Mouse (Mus musculus) right cerebral cortex, postnatal 4 days (tissue): ENCODE data around the gene Gstm3.
"Not testable (repeated sequence)": the region's sequence is repeated elsewhere in the genome, so short reads cannot be mapped to it uniquely, and the experiment has no call there.

ENCODE experiments used
- DNase-seq: peaks from one replicate; pipeline ENCODE4 v3.0.0-alpha.2; 2022

Gene Gstm3

DNA sequence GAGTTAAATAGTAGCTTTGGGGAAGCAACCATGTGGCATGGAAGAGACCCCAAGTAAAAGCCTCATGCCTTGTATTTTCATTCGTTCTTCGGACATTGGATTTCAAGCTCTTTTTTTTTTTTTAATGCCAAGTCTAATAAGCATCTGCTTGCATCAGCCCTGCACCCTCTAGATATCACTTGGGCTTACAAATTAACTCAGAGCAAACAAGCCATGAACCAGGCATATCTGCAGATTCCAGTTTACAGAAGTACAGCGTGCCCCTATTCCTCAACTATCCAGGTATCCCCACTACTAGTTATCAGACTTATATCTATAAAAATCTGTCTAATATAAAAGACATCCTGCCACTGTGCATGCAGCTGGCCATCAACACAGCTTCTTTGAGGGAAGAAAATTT is 3.0 kb upstream of the Gstm3 start:
- no peak for DNase-seq

DNA sequence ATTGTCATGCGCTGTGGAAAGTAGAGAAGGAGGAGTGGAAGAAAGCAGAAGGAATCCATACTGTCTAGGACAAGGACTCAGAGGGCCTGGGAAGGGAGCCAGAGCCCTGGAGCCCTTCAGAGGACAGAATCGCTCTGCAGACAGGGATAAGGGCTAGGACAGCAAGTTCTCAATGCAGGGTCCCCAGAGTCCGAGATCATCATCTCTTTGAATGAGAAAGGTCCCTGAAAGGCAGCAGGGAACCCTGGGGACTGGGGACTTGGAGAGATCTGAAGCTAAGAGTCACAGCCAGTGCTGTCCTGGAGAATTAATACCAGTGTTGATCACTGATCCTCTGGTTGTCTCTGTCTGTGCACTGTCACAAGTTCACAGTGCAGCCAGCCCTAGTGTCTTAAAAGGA is 2.0 kb upstream of the Gstm3 start:
- DNase-seq = not testable (repeated sequence)

DNA sequence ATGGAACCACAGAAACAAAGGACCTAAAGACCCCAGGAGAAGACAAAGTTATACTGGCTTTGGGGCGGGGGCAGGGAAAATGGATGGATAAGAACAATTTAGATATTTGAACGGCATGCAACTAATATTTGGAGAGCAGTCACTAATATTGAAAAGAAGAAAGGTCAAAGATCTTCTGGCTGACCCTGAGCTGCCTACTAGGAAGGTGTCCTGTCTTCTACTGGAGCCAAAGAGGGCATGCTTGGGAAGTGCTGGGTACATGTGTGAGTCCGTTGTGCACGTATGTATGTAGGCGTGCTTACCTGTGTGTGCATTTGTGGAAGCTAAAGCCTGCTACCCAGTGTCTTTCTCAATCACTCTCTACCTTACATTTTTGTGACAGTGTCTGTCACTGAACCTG is 2.5 kb downstream of the Gstm3 start:
- no peak for DNase-seq

DNA sequence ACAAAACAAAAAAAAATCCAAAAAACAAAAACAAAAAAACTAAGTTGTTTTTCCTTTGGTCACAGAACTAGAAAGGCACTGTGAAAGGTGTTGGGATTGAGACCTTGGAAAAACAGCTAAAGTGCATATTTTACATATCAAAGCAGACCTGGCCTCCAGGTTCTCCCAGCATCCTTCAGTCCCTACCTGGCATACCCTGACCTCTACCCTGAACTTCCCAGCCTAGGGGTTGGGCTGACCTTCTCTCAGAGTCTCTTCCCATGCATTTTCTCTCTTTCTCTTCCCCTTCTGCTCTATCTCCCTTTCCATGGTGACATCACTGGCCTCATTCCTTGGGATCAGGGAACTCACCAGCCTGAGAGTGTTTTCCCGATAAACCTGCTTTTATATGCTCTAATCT is 3.5 kb downstream of the Gstm3 start:
- DNase-seq = no peak

DNA sequence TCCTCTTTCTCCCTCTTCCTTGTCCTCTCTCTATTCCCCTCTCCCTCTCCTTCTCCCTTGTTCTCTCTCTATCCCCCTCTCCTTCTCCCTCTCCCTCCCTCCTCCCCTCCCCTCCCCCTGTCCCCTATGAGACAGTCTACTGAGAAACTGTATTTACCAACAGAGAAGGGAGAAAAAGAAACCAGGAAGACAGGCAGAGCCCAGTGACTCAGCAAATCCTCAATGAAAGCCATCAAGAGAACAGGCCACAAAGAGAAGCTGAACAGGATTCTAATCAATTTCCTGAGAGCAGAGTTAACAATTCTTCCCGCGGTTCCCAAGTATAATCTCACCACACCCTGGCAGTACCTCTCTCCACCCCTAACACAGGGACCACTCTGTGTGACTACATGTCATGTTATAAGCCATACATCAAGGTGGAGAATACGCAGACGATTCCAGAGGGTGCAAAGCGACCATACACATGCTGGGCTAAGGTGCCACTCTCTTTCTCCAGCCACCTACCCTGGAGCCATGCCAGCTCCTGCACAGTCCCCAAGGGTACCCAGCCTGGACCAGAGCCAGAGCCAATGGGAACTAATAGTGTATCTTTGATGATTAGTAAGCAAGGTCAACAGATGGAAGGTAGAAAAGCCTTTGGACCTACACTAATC is 4.3 kb downstream of the Gstm3 start:
- no peak for DNase-seq

DNA sequence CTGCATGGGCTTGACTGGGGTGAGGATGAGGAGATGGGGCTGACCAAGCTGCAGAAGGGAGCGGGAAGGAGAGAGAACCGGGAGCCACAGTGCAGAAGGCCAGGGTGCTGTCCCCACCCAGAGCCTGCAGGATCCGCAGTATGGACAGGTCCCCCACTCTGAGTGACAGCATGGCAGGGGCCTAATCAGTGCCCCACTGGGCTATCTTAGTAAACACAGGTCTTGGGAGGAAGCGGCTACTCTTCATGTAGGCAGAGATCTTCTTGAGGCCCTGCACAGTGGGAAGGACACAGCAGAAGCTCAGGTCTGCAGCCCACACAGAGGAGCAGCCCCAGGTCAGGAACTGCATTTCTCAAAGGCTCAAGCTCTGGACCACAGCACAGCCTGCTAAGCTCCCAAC is 5.1 kb downstream of the Gstm3 start:
- DNase-seq = no peak

DNA sequence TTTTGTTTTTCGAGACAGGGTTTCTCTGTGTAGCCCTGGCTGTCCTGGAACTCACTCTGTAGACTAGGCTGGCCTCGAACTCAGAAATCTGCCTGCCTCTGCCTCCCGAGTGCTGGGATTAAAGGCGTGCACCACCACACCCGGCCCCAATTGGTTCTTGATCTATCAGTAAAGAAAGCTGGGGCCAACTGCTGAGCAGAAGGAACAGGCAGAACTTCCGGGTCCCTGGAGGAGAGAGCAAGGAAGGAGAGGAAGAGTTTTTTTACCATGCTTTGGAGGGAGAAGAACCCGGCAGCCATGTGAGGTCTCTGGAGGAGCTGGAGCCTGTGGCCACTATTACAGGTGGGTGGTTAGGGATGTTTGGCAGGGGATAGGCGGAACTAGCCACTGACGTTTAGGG is 13.8 kb downstream of the Gstm3 start:
- not testable (repeated sequence) for DNase-seq

DNA sequence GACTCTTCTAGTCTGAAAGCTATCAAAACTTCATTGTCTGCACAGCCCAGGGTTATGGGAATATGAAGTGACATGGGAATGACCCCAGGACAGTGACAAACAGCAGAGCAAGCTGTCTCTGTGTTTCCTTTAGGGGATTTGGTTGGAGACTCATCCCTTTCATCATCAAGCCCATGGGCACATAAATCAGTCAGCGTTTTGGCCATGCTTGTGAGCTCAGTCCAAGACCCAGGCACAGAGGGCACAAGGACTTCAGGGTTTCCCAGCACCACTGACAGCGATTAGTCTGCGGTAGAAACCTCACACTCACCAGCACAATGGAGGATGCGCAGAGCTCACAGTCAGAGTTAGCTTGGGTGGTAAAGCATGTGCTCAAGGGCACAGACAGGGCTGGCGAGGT is 15.2 kb downstream of the Gstm3 start:
- no peak for DNase-seq

DNA sequence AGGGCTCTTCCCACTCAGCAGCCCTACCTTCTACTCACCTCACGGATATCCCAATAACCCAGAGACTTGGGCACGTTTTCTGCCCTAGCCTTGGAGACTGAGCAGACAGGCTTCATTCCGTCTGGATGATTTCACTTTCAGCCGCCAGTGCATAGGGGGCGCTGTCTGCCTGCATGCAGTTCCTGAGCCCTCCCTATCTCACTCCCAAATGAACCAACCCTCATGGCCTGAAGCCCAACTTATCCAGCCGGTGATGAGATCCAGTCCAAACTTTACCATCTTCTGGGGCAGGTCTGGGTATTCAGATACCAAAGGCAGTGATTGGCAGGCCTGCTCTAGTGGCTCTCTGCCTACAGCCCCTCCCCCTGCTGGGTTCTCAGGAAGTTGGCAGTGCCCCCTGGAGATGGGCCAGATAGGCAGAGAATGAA is 15.7 kb downstream of the Gstm3 start:
- DNase-seq = peak; percentile 71

DNA sequence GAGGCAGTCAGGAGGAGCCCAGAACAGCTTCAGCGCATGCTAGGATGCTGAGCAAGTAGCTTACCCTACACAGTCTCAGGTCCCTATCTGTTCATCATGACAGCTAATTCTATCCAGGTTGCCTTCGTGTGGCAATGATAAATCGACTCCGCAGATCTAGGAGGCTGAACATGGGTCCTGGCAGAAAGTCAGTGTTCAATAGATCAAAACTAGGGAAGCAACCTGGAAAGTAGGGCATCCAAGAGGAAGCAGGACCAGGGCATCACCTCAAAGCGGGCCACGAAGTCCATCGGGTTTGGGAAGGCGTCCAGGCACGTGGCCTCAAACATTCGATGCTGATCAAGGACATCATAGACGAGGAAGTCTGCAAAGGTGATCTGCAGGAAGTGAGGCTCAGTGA is 18.6 kb downstream of the Gstm3 start:
- DNase-seq = no peak

DNA sequence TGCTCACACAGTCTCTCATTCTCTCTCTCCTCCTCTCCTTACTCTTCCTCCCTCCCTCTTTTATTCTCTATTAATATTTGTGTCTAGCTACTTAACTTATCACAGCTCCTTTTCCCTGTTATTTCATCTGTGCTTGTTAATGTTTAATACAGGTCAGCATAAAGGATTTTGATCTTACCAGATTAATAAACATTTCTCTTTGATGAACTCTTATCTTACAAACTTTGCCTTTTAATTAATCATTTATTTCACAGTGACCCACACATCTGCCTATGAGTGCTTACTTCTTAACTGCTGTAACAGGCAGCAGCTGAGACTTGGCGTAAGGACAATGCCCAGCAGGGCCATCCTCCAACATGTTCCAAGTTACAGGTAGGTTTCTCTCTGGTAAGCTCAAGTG is 19.6 kb downstream of the Gstm3 start:
- DNase-seq = not testable (repeated sequence)

DNA sequence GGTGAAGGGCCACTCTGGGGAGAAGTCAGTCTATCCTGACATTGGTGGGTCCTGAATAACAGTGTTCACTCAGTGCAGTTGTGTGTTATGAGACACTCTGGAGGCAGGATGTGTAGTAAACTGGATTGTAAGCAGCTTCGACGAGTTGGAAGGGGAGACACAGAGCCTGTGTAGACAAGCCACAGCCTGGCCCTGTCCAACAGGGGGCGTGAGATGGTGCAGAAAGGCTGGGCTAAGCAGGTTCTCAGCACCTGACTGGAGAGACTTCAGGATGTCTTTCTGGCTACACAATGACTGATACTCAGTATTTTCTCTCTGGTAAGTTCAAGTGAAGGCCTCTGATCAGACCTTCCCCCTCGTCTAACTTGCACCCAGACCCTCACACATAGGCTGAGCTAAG is 23.4 kb downstream of the Gstm3 start:
- DNase-seq = no peak

DNA sequence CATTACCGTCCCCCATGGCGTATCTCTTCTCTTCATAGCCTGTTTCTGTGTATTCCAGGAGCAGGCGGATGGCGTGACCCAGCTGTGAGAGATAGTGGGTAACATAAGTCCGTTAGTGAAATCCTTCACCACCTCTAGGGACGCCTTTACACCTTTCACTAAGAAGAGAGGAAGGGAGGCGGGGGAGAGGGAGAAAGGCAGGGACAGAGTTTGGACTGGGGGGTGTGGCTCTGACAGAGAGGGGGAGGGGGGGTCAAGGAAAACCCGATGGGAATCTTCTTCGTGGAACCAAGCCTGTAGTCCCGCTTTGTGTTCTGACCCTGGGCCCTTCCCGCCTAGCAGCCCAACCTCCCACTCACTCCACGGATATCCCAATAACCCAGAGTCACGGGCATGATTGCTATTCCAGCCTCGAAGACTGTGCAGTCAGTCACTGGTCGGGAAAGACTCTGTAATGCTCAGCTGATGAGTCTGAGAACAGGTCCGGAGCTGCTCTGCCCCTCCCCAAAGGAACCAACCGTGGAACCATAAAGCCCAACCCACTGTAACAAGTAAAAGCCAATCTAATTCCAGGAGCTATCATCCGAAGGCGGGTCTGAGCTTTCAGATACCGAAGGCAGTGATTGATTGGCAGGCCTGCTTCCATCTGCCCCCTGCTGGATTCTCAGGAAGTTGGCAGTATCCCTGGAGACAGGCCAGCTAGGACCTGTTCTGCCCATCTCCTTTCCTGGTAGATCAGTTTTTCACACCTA is 25.7 kb downstream of the Gstm3 start, which contains the start of gene Gstm6:
Gene Gstm6, minus strand, starts transcription at position 511 of the 752 bp plus-strand sequence.
- DNase-seq = peak; percentile 45

DNA sequence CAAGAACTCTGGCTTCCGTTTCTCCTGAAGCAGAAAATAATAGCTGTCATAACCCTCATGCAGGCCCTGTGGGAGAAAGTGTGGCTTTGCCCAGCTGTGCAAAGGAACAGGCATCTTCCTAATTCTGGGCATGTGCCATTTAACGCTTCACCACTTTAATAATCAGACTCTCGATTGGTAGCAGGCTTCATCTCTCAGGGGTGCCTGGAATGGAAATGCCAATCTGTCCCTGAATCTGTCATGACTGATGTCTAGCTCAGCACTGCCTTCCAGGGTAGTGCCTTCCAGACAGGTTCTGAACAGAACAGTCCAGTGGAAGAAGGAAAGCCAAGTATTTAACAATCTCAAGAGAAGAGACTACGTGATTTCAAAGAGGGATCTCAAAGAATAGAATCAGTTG is 27.8 kb downstream of the Gstm3 start:
- no peak for DNase-seq

DNA sequence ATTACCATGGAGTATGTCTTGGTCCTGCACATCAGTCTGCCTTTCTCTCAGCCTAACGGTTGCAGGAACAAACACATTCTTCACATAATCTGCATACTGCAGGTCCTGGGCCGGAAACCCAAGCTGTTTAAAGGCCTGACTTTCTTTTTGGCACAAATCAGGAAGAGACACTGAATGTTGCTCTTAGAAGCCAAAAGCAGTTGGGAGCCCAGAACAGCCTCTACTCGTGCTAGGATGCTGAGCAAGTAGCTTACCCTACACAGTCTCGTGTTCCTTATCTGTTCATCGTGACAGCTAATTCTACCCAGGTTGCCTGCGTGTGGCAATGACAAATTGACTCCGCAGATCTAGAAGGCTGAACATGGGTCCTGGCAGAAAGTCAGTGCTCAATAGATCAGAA is 28.6 kb downstream of the Gstm3 start:
- no peak for DNase-seq

DNA sequence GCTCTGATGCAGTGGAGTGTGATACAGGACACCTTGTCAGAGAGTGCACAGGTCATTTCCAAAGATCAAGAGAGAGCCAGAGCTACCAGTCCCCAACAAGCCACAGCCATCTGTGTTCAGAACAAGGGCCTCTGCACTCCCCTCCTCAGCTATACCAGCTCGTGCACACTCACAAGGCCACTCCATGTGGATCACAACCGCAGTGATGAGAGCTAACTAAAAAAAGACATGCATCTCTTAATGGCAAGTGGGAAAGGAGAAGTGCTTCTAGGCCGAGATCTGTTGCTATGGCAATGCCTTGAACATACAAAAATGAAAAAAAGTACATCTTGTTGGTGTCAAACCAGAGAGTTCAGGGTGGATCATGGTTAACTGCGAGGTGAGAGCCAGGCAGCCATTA is 29.3 kb downstream of the Gstm3 start:
- no peak for DNase-seq

DNA sequence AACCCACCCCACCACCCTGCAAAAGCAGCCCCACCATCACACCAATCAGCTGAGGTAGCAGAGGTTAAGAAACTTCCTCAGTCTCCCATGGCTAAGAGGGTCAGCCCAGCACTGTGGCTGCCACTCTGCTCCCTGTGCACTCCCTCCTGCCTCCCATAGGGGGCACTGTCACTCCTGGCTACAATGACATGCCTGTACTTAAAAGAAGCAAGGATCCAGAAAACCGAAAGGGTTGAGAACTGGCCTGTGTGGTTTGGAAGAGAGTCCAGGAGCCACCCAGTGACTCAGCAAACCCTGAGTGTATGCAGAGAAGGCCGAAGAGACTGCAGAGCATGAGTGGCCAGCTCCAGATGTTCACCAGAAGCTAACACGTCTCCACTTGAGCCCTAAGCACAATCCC is 29.7 kb downstream of the Gstm3 start:
- DNase-seq = peak; percentile 34

DNA sequence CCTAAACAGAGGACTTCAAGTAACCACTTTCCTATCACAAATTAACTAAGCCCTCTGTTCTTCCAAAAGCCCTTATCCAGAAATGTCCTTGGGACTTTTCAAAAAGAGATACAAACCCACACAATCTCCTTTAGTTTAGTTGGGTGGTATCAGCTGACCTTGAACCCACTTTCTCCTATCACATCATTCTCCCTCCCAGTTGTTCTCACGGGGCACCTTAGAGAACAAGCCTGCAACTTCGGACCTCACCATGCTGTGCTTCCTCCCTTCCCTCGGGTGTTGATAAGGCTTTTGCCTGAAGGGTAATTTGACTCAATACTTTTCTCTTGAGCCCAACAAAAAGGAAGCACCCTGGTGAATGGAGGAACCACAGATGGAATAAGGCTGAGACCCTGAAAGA is 33.2 kb downstream of the Gstm3 start:
- no peak for DNase-seq

DNA sequence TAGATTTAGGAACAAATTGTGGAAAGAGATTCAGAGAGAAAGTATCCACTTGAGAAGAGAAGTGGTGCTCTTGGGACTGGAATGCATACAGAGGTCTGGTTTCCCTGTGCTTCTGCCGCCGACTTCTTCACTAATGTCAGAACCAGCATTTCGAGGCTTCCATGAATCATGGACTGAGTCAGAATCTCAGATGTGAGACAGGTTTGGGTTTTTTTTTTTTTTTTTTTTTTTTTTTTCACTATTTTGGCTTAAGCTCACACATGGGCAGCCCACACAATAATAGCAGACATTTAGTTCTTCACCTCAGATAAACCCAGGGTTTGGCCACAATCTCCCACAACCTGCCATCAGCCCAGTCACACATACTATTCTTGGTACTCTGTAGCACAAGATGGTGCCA is 33.8 kb downstream of the Gstm3 start:
- no peak for DNase-seq

DNA sequence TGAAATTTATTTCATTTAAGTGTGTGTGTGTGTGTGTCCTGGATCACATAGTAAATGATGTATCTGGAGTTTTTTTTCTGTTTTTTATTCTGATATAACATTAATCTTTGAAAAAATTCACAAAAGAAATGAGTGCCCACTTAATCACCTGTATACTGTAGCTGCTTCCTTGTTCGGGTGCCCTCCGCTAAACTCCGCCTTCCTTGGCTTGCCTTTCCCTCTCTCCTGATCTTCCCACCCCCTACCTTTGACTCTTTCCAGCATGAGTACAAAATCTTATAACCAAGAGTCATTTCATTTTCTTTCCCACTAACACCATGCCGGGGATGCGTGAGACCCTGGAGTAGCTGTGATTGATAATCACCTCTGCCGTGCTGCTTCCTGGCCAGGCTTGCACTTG is 37.0 kb downstream of the Gstm3 start:
- no peak for DNase-seq

DNA sequence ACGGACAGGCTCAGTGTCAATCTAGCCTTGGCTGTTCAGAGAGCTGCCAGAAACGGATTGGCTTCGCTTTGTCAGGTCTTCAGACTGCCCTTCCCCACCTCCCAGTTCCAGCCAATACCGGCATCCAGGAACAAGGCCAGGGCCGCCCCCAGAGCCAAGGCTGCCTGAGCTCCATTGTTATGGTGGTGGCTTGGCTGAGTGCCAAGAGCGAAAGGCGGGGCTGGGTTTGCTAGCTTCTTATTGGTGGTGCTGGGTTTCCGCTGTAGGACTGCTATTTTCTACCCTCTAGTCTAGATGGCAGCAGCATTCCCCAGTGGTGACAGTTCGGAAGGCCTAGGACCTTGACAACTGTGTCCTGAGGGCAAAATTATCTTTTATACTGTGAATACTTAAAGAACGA is 37.4 kb downstream of the Gstm3 start, which contains the start of gene Gstm7:
Gene Gstm7, minus strand, starts transcription at position 148 of the 400 bp plus-strand sequence.
- peak; percentile 96 for DNase-seq

DNA sequence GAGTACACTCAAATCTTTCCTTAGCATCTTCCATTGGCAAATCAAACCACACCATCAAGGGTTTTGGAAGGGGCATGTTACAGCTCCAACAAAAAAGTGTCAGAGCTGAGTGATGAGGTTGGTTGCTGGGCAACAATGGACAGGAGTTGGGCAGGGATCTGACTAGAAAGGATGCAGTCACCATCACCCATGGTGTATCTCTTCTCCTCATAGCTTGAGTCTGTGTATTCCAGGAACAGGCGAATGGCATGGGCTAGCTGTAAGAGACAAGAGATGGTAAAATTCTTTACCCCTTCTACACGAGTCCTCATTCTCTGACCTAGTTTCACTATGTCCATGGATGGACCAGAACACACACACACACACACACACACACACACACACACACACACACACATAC is 37.9 kb downstream of the Gstm3 start:
- no peak for DNase-seq

DNA sequence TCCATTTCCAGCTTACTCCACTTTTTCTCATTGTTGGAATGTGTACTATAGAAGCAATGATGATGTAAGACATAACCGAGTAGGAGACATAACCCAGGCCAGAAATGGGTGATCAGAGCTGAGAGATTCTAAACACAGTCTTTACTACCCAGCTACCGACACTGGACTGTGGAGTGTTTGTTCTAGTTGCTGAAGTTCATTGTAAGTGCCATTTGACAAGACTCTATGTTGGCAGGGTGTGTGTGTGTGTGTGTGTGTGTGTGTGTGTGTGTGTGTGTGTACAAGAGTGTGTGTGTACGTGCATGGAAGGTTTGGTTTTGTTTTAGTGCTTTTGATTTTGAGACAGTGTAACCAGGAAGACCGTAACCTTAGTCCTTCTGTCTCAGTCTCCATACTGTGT is 39.4 kb downstream of the Gstm3 start:
- DNase-seq = no peak

DNA sequence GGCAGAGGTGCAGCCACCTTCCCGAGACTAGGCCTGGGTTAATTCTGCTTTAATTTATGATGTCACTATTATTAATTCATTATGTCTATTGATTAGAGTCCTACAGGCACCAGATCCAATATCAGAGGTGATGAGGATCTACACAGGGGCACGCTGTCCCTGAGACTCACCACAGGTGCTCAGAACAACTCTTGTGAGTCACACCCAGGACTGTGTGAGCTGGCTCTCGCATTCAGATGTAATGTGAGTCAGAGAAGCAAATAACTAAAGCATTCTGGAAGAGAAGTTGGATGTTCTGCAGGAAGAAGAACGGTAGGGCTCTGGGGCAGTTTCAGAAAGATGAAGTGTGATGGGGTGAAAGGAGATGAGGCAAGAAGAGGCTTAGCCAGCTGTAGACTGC is 39.8 kb downstream of the Gstm3 start:
- DNase-seq = no peak

DNA sequence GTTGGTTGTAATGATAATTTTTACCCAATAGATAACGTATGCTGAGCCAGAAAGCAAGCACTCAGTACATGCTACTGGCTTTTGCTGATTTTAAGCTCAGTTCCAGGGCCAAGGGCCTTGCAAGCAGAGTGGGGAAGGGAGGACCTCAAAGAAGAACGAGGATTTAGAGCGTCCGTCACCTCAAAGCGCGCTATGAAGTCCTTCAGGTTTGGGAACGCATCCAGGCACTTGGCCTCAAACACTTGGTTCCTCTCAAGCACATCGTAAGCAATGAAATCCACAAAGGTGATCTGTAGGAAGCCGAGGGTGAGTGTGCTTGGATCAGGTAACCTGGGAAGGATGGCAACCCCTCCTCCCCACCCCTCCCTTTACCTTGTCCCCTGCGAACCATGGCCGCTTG is 40.4 kb downstream of the Gstm3 start:
- no peak for DNase-seq
